Mouse (Mus musculus) small intestine, adult 2 months (tissue): Measurements from ENCODE around the gene Armcx1.

ENCODE experiments used
- CTCF ChIP-seq: fragments of 200-500 bp; IDR thresholded peaks from 2 replicates; pipeline ENCODE4 v1.5.1; 2012; ENCODE audit warnings: low read depth, mild to moderate bottlenecking, control low read depth, inconsistent platforms, low read length, moderate library complexity, mixed read lengths; ENCODE audit not compliant: insufficient replicate concordance, insufficient read length; ENCODE audit errors: extremely low read depth
- POLR2A ChIP-seq: fragments of 200-500 bp; IDR thresholded peaks from 2 replicates; pipeline ENCODE4 v1.6.1; 2012; ENCODE audit warnings: low read depth, mild to moderate bottlenecking, control low read depth, inconsistent platforms, low read length, moderate library complexity

GRCm38 (mm10) chrX:134716863-134717262 is 900 bp upstream of the Armcx1 start:
- TF ChIP-seq CTCF (no peak), POLR2A (no peak)
